Mouse (Mus musculus) frontal cortex, postnatal 10 days (tissue): Measurements from ENCODE around the gene Ube2j2.
A peak's percentile ranks its signal among the peaks of the same experiment; 100 is the strongest.

ENCODE experiments used
- DNase-seq, 2 experiments: peaks; one replicate each; pipeline ENCODE4 v3.0.0; 2022; ENCODE audit warnings: low spot score in 2 of 2, mixed read lengths in 1 of 2

Gene Ube2j2

GRCm38 (mm10) chr4:155943534-155944249 lies at the start of gene Ube2j2:
Gene Ube2j2, plus strand, starts transcription at chr4:155943831.
- DNase-seq, result peak; percentile 93 to 96

- peak; percentile 70 to 71 for DNase-seq
These were observed 49.2 kb upstream of the Ube2j2 start for GRCm38 (mm10) chr4:155894311-155894881.

- peak; percentile 76 to 79 for DNase-seq
These were observed 48.4 kb upstream of the Ube2j2 start for GRCm38 (mm10) chr4:155895216-155895615.

- peak in 1 of 2 experiments; percentile 5 for DNase-seq
These were observed 47.8 kb upstream of the Ube2j2 start for GRCm38 (mm10) chr4:155895826-155896225.

- peak in 1 of 2 experiments; percentile 6 for DNase-seq
These were observed 47.2 kb upstream of the Ube2j2 start for GRCm38 (mm10) chr4:155896461-155896860.

- DNase-seq, result no peak
These were observed 45.3 kb upstream of the Ube2j2 start for GRCm38 (mm10) chr4:155898318-155898717.

GRCm38 (mm10) chr4:155899355-155899754 lies 44.3 kb upstream of the Ube2j2 start:
- peak in 1 of 2 experiments; percentile 4 for DNase-seq

GRCm38 (mm10) chr4:155901205-155901604 lies 42.4 kb upstream of the Ube2j2 start:
- peak; percentile 44 to 62 for DNase-seq

GRCm38 (mm10) chr4:155903246-155903645 lies 40.4 kb upstream of the Ube2j2 start:
- peak; percentile 5 to 6 for DNase-seq

GRCm38 (mm10) chr4:155904318-155905102 lies 39.1 kb upstream of the Ube2j2 start:
- DNase-seq, result peak; percentile 21 to 23

GRCm38 (mm10) chr4:155905634-155906033 lies 38.0 kb upstream of the Ube2j2 start:
- DNase-seq, result peak; percentile 6 to 7

- DNase-seq, result peak; percentile 4 to 5
These were observed 37.5 kb upstream of the Ube2j2 start for GRCm38 (mm10) chr4:155906125-155906524.

GRCm38 (mm10) chr4:155907003-155907402 lies 36.6 kb upstream of the Ube2j2 start:
- DNase-seq, result peak; percentile 5 to 8

GRCm38 (mm10) chr4:155908281-155908680 lies 35.4 kb upstream of the Ube2j2 start:
- DNase-seq, result peak; percentile 6 to 9

- DNase-seq, result peak in 1 of 2 experiments; percentile 5
These were observed 34.9 kb upstream of the Ube2j2 start for GRCm38 (mm10) chr4:155908751-155909150.

- DNase-seq, result no peak
These were observed 11.6 kb upstream of the Ube2j2 start for GRCm38 (mm10) chr4:155932031-155932430.

GRCm38 (mm10) chr4:155943049-155943452 lies 580 bp upstream of the Ube2j2 start:
- DNase-seq, result peak; percentile 43 to 71

GRCm38 (mm10) chr4:155944271-155944670 lies 640 bp downstream of the Ube2j2 start:
- DNase-seq, result no peak

GRCm38 (mm10) chr4:155947094-155947493 lies 3.5 kb downstream of the Ube2j2 start:
- DNase-seq, result no peak

GRCm38 (mm10) chr4:155955491-155955890 lies 11.9 kb downstream of the Ube2j2 start:
- no peak for DNase-seq

GRCm38 (mm10) chr4:155959275-155959674 lies 15.6 kb downstream of the Ube2j2 start:
- peak; percentile 42 to 68 for DNase-seq
